Mouse (Mus musculus) spleen, adult 2 months (tissue): ENCODE measurements around the gene E2f1. TPM values are rescaled to one million over a fixed set of nuclear protein-coding genes. Genes with fewer than 3 reads are reported as not detected.

Experiments
- DNase-seq, 2 experiments: peaks; one replicate each; pipeline versions ENCODE4 v3.0.0 to v3.0.0-alpha.2; 2012 to 2021; ENCODE audit warnings: low spot score in 2 of 2, low read depth in 1 of 2
- H3K27ac ChIP-seq: fragments of 200-500 bp; 2 replicates; pipeline ENCODE4 v1.5.1; 2012; ENCODE audit warnings: low read length, inconsistent platforms; ENCODE audit not compliant: insufficient read depth
- H3K27me3 ChIP-seq: fragments of 200-500 bp; 2 replicates; pipeline ENCODE4 v1.6.1; 2012; ENCODE audit warnings: mild to moderate bottlenecking, moderate library complexity, low read length, inconsistent platforms; ENCODE audit not compliant: control insufficient read depth, insufficient read depth
- H3K36me3 ChIP-seq: fragments of 200-500 bp; 2 replicates; pipeline ENCODE4 v1.6.1; 2012; ENCODE audit warnings: mild to moderate bottlenecking, low read length, inconsistent platforms; ENCODE audit not compliant: control insufficient read depth, insufficient read depth
- H3K4me1 ChIP-seq: fragments of 200-500 bp; 2 replicates; pipeline ENCODE4 v1.6.1; 2011; ENCODE audit warnings: inconsistent platforms; ENCODE audit not compliant: control insufficient read depth, insufficient read depth, insufficient read length
- H3K4me3 ChIP-seq: fragments of 200-500 bp; 2 replicates; pipeline ENCODE4 v1.5.1; 2011; ENCODE audit warnings: mild to moderate bottlenecking, inconsistent platforms; ENCODE audit not compliant: insufficient read depth, insufficient read length; ENCODE audit errors: extremely low read depth
- CTCF ChIP-seq: fragments of 200-500 bp; IDR thresholded peaks from 2 replicates; pipeline ENCODE4 v1.5.1; 2011; ENCODE audit warnings: mild to moderate bottlenecking, inconsistent platforms; ENCODE audit not compliant: insufficient read depth, insufficient read length, insufficient replicate concordance; ENCODE audit errors: extremely low read depth
- POLR2A ChIP-seq: fragments of 200-500 bp; IDR thresholded peaks from 2 replicates; pipeline ENCODE4 v1.6.1; 2011; ENCODE audit warnings: low read depth, low read length, inconsistent platforms
- WGBS: fragments of 180-500 bp; shearing (Covaris S2); methylation state at CpG from one replicate; pipeline ENCODE4 v1.1.7; 2018; 5-methylcytosine and 5-hydroxymethylcytosine counted together
- polyA plus RNA-seq: library from polyadenylated mRNA; depleted of rRNA; stranded (reverse); fragments of >200 nt; gene quantifications from 2 replicates; pipeline ENCODE4 v1.2.3, GENCODE M21; 2012

Gene E2f1
- polyA plus RNA-seq, 1 experiment = 11.0 TPM

GRCm38 (mm10) chr2:154606965-154607364 is 37.3 kb upstream of the E2f1 start:
- TF ChIP-seq CTCF = no peak
- TF ChIP-seq POLR2A = no peak
- H3K27me3 ChIP-seq = no peaks in the 10 kb centered on the region
- no peaks in the 10 kb centered on the region for H3K36me3 ChIP-seq
- H3K27ac ChIP-seq = no peak overlapping the region
- no peak for DNase-seq
- peaks cover 5% of the 10 kb centered on the region; the same call in 1 of the 2 replicates for H3K4me1 ChIP-seq
- no peak overlapping the region for H3K4me3 ChIP-seq
- WGBS = 94% methylated on average over 1 of the region's 1 CpGs

GRCm38 (mm10) chr2:154604156-154604555 is 34.5 kb upstream of the E2f1 start:
- DNase-seq = peak in 1 of 2 experiments; percentile 19
- peaks cover 5% of the 10 kb centered on the region; the same call in 1 of the 2 replicates for H3K4me1 ChIP-seq
- no peaks in the 10 kb centered on the region for H3K27me3 ChIP-seq
- H3K36me3 ChIP-seq = no peaks in the 10 kb centered on the region
- peak overlapping the region; percentile 76 for H3K27ac ChIP-seq
- TF ChIP-seq CTCF (no peak), POLR2A (no peak)
- WGBS = 3% methylated on average over 7 of the region's 7 CpGs
- H3K4me3 ChIP-seq = peak overlapping the region; percentile 37

- H3K36me3 ChIP-seq = no peaks in the 10 kb centered on the region
- no peaks in the 10 kb centered on the region for H3K27me3 ChIP-seq
- under 1% methylated on average over 13 of the region's 13 CpGs for WGBS
- peak; percentile 97 to 99 for DNase-seq
- TF ChIP-seq POLR2A (peak; percentile 39), CTCF (no peak)
- H3K27ac ChIP-seq = peak within 1 kb of the TSS; percentile 83
- peaks cover 5% of the 10 kb centered on the region; the same call in 1 of the 2 replicates for H3K4me1 ChIP-seq
- H3K4me3 ChIP-seq = peak within 1 kb of the TSS; percentile 87
These were observed 34.0 kb upstream of the E2f1 start, which contains the start of gene Pxmp4 for GRCm38 (mm10) chr2:154603638-154604153. Gene Pxmp4 (minus strand): TSS chr2:154603708.

GRCm38 (mm10) chr2:154603007-154603637 is 33.4 kb upstream of the E2f1 start:
- no peak for DNase-seq
- Histone ChIP-seq H3K4me3 (peak overlapping the region; percentile 87), H3K36me3 (no peaks in the 10 kb centered on the region), H3K4me1 (peaks cover 5% of the 10 kb centered on the region; the same call in 1 of the 2 replicates), H3K27me3 (no peaks in the 10 kb centered on the region), H3K27ac (peak overlapping the region; percentile 83)
- WGBS = 4% methylated on average over 22 of the region's 22 CpGs
- TF ChIP-seq CTCF (no peak), POLR2A (no peak)

GRCm38 (mm10) chr2:154601324-154601723 is 31.6 kb upstream of the E2f1 start:
- Histone ChIP-seq H3K27ac (no peak overlapping the region), H3K4me3 (no peak overlapping the region), H3K27me3 (no peaks in the 10 kb centered on the region), H3K4me1 (peaks cover 7% of the 10 kb centered on the region; the same call in 1 of the 2 replicates), H3K36me3 (no peaks in the 10 kb centered on the region)
- 79% methylated on average over 3 of the region's 3 CpGs for WGBS
- DNase-seq = no peak
- no peak for TF ChIP-seq POLR2A
- TF ChIP-seq CTCF = no peak

- DNase-seq = no peak
- H3K27ac ChIP-seq = no peak overlapping the region
- WGBS = 89% methylated on average over 6 of the region's 6 CpGs
- peaks cover 4% of the 10 kb centered on the region; the same call in 1 of the 2 replicates for H3K36me3 ChIP-seq
- no peak for TF ChIP-seq CTCF
- no peak for TF ChIP-seq POLR2A
- H3K4me1 ChIP-seq = peaks cover 7% of the 10 kb centered on the region; the same call in 1 of the 2 replicates
- no peak overlapping the region for H3K4me3 ChIP-seq
- H3K27me3 ChIP-seq = no peaks in the 10 kb centered on the region
These were observed 30.9 kb upstream of the E2f1 start for GRCm38 (mm10) chr2:154600586-154600985.

- DNase-seq = peak in 1 of 2 experiments; percentile 17
- Histone ChIP-seq H3K27ac (no peak overlapping the region), H3K4me3 (no peak overlapping the region), H3K36me3 (peaks cover 4% of the 10 kb centered on the region; the same call in 1 of the 2 replicates), H3K4me1 (peaks cover 2% of the 10 kb centered on the region; the same call in 1 of the 2 replicates), H3K27me3 (no peaks in the 10 kb centered on the region)
- TF ChIP-seq POLR2A = no peak
- TF ChIP-seq CTCF = no peak
- 60% methylated on average over 3 of the region's 3 CpGs for WGBS
These were observed 27.7 kb upstream of the E2f1 start for GRCm38 (mm10) chr2:154597399-154597798.
